In genomic region chr9:120149222-120149828, GRCm38 (mm10) we compare ENCODE assay signal across 20 mouse cellular contexts. TPM values are rescaled to one million over a fixed set of nuclear protein-coding genes. Genes with fewer than 3 reads are reported as not detected.
A peak's percentile ranks its signal among the peaks of the same experiment; 100 is the strongest.
DNase-seq lines count a peak whose midpoint lies in the region; ATAC-seq and TF ChIP-seq lines count a peak whose summit lies in the region.
"Had no signal": no experiment of that assay in that cellular context is flagged by ENCODE, and none has a peak within 500 bp of the region (broad histone marks: within the 10 kb centered on the region; RNA-seq: fewer than 3 reads in every experiment).

TSS of gene Mobp (plus strand) at chr9:120149707.

- H3K9ac ChIP-seq in liver, postnatal 0 days (replicated peaks), result no peak within 1 kb of the TSS
- no peak within 1 kb of the TSS for H3K9ac ChIP-seq in intestine, embryonic 15.5 days
- H3K9ac ChIP-seq: liver, embryonic 14.5 days; neural tube, embryonic 13.5 days had no signal

- peak; percentile 21 for DNase-seq in cerebellum, adult 9-10 months
- DNase-seq in cerebellum, postnatal 25 days, result no peak
- DNase-seq in liver, postnatal 0 days, result no peak
- no peak for DNase-seq in liver
- DNase-seq in layer of hippocampus, postnatal 10 days (ENCODE audit: low spot score in 2 of 2), result no peak
- DNase-seq in left cerebral cortex, postnatal 36 days (ENCODE audit: low spot score in 2 of 2), result no peak
- DNase-seq in adrenal gland, postnatal 14 days, result no peak
- DNase-seq: cerebellum, postnatal 36 days; heart, postnatal 36 days; kidney, postnatal 4 days; lung, postnatal 36 days; right cerebral cortex, adult 18-20 months; thymus, adult 18-20 months had no signal

- intact Hi-C loops in left cerebral cortex, postnatal 36 days (cut with DNase I), result no loop called here

- no peak within 1 kb of the TSS for H3K4me3 ChIP-seq in liver, postnatal 0 days (ENCODE audit: low read depth, low read length)
- no peak within 1 kb of the TSS for H3K4me3 ChIP-seq in intestine, embryonic 15.5 days (replicated peaks)
- H3K4me3 ChIP-seq: heart, embryonic 10.5 days; neural tube, embryonic 13.5 days had no signal

- no peak for TF ChIP-seq CTCF in liver, postnatal 0 days (IDR thresholded peaks at IDR 0.05; ENCODE audit: low read depth)

- no peak within 1 kb of the TSS for H3K27ac ChIP-seq in liver, postnatal 0 days (ENCODE audit: low read depth)
- no peak within 1 kb of the TSS for H3K27ac ChIP-seq in intestine, embryonic 15.5 days
- H3K27ac ChIP-seq: heart, embryonic 10.5 days; liver, embryonic 14.5 days; neural tube, embryonic 13.5 days had no signal

- no peak within 1 kb of the TSS for H3K4me2 ChIP-seq in liver, postnatal 0 days (ENCODE audit: low read depth, low read length)
- no peak within 1 kb of the TSS for H3K4me2 ChIP-seq in intestine, embryonic 15.5 days (replicated peaks)
- H3K4me2 ChIP-seq: neural tube, embryonic 13.5 days had no signal

- peak; percentile 40; the same call in 1 of the 2 replicates for ATAC-seq in liver, postnatal 0 days
- ATAC-seq in intestine, embryonic 15.5 days, result no peak
- ATAC-seq: intestine, embryonic 16.5 days had no signal

- H3K36me3 ChIP-seq in liver, postnatal 0 days (replicated peaks; ENCODE audit: insufficient read depth, low read length), result no peaks in the 10 kb centered on the region
- no peaks in the 10 kb centered on the region for H3K36me3 ChIP-seq in intestine, embryonic 15.5 days
- H3K36me3 ChIP-seq: G1E; heart, embryonic 10.5 days; neural tube, embryonic 13.5 days had no signal

- no peak for TF ChIP-seq EP300 in liver, postnatal 0 days (IDR thresholded peaks at IDR 0.05; ENCODE audit: low read depth)

- H3K27me3 ChIP-seq in liver, postnatal 0 days (ENCODE audit: insufficient read depth, low read length), result no peaks in the 10 kb centered on the region
- no peaks in the 10 kb centered on the region for H3K27me3 ChIP-seq in intestine, embryonic 15.5 days (replicated peaks)
- H3K27me3 ChIP-seq: neural tube, embryonic 13.5 days had no signal

- H3K4me1 ChIP-seq in liver, postnatal 0 days (ENCODE audit: insufficient read depth), result no peaks in the 10 kb centered on the region
- H3K4me1 ChIP-seq in intestine, embryonic 15.5 days (replicated peaks), result no peaks in the 10 kb centered on the region
- H3K4me1 ChIP-seq: heart, embryonic 10.5 days; neural tube, embryonic 13.5 days had no signal

- H3K9me3 ChIP-seq in liver, postnatal 0 days (ENCODE audit: low read length), result no peaks in the 10 kb centered on the region
- no peaks in the 10 kb centered on the region for H3K9me3 ChIP-seq in intestine, embryonic 15.5 days
- H3K9me3 ChIP-seq: G1E; heart, embryonic 10.5 days; neural tube, embryonic 13.5 days had no signal

- WGBS in liver, postnatal 0 days (ENCODE audit: insufficient replicate concordance), result 67% methylated on average over 11 of the region's 11 CpGs
- WGBS in intestine, embryonic 15.5 days, result 80% methylated on average over 11 of the region's 11 CpGs

RNA-seq across cellular contexts. Expression of gene Mobp, which starts in this region (rescaled TPM):
- not detected in 2 replicates for polyA plus RNA-seq in liver, postnatal 0 days (2015; fragmentation: Nextera tagmentation; extraction: Ambion mirVana)
- 10 to 100 TPM; 16.2 to 17.0 TPM for total RNA-seq in layer of hippocampus, postnatal 10 days (2021)
- 100 to 1,000 TPM; 355 to 475 TPM for total RNA-seq in left cerebral cortex, postnatal 36 days (2021)
- total RNA-seq in adrenal gland, postnatal 14 days (2021), result 0.15 TPM in 1 of 2 replicates, not detected in the other
- 0.11 and 0.14 TPM in 2 replicates for polyA plus RNA-seq in intestine, embryonic 15.5 days (2015; fragmentation: Nextera tagmentation; extraction: Ambion mirVana)
- total RNA-seq: gastrocnemius, adult 18-20 months; heart, postnatal 36 days had no signal
- polyA plus RNA-seq: G1E; heart, embryonic 10.5 days; intestine, embryonic 16.5 days had no signal

Comparison
In these comparisons a context has a peak if more than half of its experiments do, and no peak if none do; other contexts are left out.
1. RNA of gene Mobp (total RNA-seq): 355 to 475 TPM in left cerebral cortex, postnatal 36 days; 16.2 to 17.0 TPM in layer of hippocampus, postnatal 10 days and 0.15 TPM in adrenal gland, postnatal 14 days; every median in the first group is over 10 times any median in the second.
2. Peak in ATAC-seq in liver, postnatal 0 days; RNA of the gene not detected or under 1 TPM.